Mouse (Mus musculus) testis, adult 2 months (tissue): ENCODE data around the gene Rptor.

ENCODE experiments used
- CTCF ChIP-seq: fragments of 200-500 bp; IDR thresholded peaks from 2 replicates; pipeline ENCODE4 v1.5.1; 2012; ENCODE audit warnings: low read depth, mild to moderate bottlenecking, inconsistent platforms, low read length, moderate library complexity; ENCODE audit not compliant: control insufficient read depth, insufficient read depth, insufficient replicate concordance
- POLR2A ChIP-seq: fragments of 200-500 bp; IDR thresholded peaks from 2 replicates; pipeline ENCODE4 v1.6.1; 2012; ENCODE audit warnings: low read depth, mild to moderate bottlenecking, inconsistent platforms, low read length, moderate library complexity; ENCODE audit not compliant: control insufficient read depth

GRCm38 (mm10) chr11:119554706-119555105 lies 48.0 kb upstream of the Rptor start:
- no peak for TF ChIP-seq POLR2A
- no peak for TF ChIP-seq CTCF
